In the genomic region with DNA sequence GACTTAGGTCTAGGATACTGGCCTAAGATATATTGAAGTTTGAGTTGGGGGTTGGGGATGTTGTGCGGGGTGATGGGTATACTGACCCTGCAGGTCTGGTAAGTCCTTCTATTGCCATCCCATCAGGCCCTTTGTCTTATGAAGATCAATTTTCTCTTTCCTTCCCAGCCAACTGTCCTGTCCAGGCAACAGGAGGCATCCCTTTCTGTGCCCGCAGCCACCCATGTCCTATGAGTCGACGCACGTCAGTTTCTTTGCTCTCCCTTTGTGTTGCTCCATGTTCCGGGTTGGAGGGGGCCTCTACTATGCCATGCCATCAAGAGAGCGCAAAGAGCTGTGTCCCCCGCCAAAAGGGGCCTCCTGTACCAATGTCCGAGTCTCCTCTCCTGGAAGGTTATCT, we compare ENCODE assay signal across 27 mouse cellular contexts. TPM values are rescaled to one million over a fixed set of nuclear protein-coding genes. Genes with fewer than 3 reads are reported as not detected.
"Had no signal": no experiment of that assay in that cellular context is flagged by ENCODE, and none has a peak within 500 bp of the region (broad histone marks: within the 10 kb centered on the region; RNA-seq: fewer than 3 reads in every experiment).

No protein-coding gene starts in this region.

- H3K36me3 ChIP-seq: hindbrain, embryonic 15.5 days had no signal

- H3K27me3 ChIP-seq: heart, embryonic 13.5 days; heart, embryonic 15.5 days; hindbrain, embryonic 13.5 days; hindbrain, embryonic 15.5 days; kidney, embryonic 15.5 days had no signal

- H3K4me1 ChIP-seq: heart, embryonic 13.5 days; heart, embryonic 15.5 days; kidney, embryonic 15.5 days; limb, embryonic 10.5 days; limb, embryonic 12.5 days had no signal

- H3K27ac ChIP-seq: heart, embryonic 13.5 days; heart, embryonic 15.5 days; kidney, embryonic 15.5 days; kidney, postnatal 0 days; layer of hippocampus, adult 2 months; left cerebral cortex, adult 2 months; limb, embryonic 10.5 days; limb, embryonic 12.5 days had no signal

- H3K4me2 ChIP-seq: heart, embryonic 11.5 days; heart, embryonic 13.5 days; heart, embryonic 15.5 days; hindbrain, embryonic 13.5 days; hindbrain, embryonic 15.5 days; kidney, embryonic 15.5 days; limb, embryonic 12.5 days; liver, embryonic 11.5 days had no signal

- H3K9ac ChIP-seq: forebrain, postnatal 0 days; heart, embryonic 13.5 days; heart, embryonic 15.5 days; hindbrain, embryonic 13.5 days; hindbrain, embryonic 15.5 days; kidney, embryonic 15.5 days; limb, embryonic 12.5 days had no signal

- ATAC-seq: forebrain, postnatal 0 days; hindbrain, postnatal 0 days; intestine, embryonic 16.5 days had no signal

- H3K9me3 ChIP-seq: heart, embryonic 13.5 days; heart, embryonic 15.5 days; hindbrain, embryonic 13.5 days; hindbrain, embryonic 15.5 days; kidney, embryonic 15.5 days; limb, embryonic 10.5 days; limb, embryonic 12.5 days had no signal

- H3K4me3 ChIP-seq: heart, embryonic 13.5 days; heart, embryonic 15.5 days; hindbrain, embryonic 13.5 days; hindbrain, embryonic 15.5 days; kidney, embryonic 15.5 days; layer of hippocampus, adult 2 months; left cerebral cortex, adult 2 months; limb, embryonic 10.5 days; limb, embryonic 12.5 days had no signal

- DNase-seq: forebrain, postnatal 0 days; gastrocnemius, postnatal 14 days; gastrocnemius, postnatal 36 days; heart, adult 18-20 months; heart, postnatal 14 days; heart, postnatal 36 days; kidney, adult 11 months; kidney, adult 2 months; kidney, adult 9 months; kidney, postnatal 14 days; kidney, postnatal 36 days; liver had no signal

RNA-seq across cellular contexts. Expression of gene Igfbp2, which starts 35.7 kb away (rescaled TPM):
- total RNA-seq: hematopoietic stem cell, adult 5-6 weeks had no signal
